Mouse (Mus musculus): ENCODE measurements around the gene Snx21. TPM values are rescaled to one million over a fixed set of nuclear protein-coding genes. Genes with fewer than 3 reads are reported as not detected.

The Snx21 gene
- polyA plus RNA-seq, 1 experiment from 2014 or later, result 13.7 TPM

DNA sequence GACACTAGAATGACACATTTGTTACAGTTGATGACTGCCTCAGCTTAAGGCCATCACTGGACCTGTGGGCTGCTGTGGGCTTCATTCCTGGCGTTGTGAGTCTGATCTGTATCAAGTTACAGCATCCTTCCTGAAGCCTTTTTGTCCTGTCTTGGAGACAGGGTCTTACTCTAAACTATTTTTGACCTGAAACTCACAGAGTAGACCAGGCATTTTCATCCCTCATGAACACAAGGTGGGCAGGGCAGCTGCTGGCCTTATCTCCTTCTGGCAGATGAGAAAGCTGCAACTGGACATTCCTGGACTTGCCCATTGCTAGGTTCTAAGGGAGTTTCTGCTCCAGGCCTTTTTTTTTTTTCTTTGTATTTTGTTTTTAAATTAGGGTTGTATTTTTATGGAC is 26.9 kb upstream of the Snx21 start:
- WGBS, result 67% methylated on average over 1 of the region's 1 CpGs
- DNase-seq (ENCODE audit: low spot score), result no peak
- Histone ChIP-seq H3K27me3 (ENCODE audit: insufficient read depth, poor library complexity, severe bottlenecking) (no peaks in the 10 kb centered on the region), H3K9me3 (no peaks in the 10 kb centered on the region), H3K4me3 (no peak overlapping the region), H3K27ac (no peak overlapping the region), H3K36me3 (peaks cover 100% of the 10 kb centered on the region), H3K4me1 (replicated peaks) (no peaks in the 10 kb centered on the region)

- DNase-seq (ENCODE audit: low spot score), result no peak
- H3K36me3 ChIP-seq, result peaks cover 93% of the 10 kb centered on the region
- 92% methylated on average over 4 of the region's 4 CpGs for WGBS
- no peaks in the 10 kb centered on the region for H3K9me3 ChIP-seq
- no peak overlapping the region for H3K4me3 ChIP-seq
- H3K4me1 ChIP-seq (replicated peaks), result no peaks in the 10 kb centered on the region
- no peaks in the 10 kb centered on the region for H3K27me3 ChIP-seq (ENCODE audit: insufficient read depth, poor library complexity, severe bottlenecking)
- no peak overlapping the region for H3K27ac ChIP-seq
Observed at GRCm38 (mm10) chr2:164760059-164760833, 25.4 kb upstream of the Snx21 start.

- Histone ChIP-seq H3K27ac (no peak overlapping the region), H3K9me3 (no peaks in the 10 kb centered on the region), H3K4me1 (replicated peaks) (no peaks in the 10 kb centered on the region), H3K4me3 (no peak overlapping the region), H3K36me3 (peaks cover 93% of the 10 kb centered on the region), H3K27me3 (ENCODE audit: insufficient read depth, poor library complexity, severe bottlenecking) (no peaks in the 10 kb centered on the region)
- WGBS, result 90% methylated on average over 2 of the region's 2 CpGs
- no peak for DNase-seq (ENCODE audit: low spot score)
Observed at GRCm38 (mm10) chr2:164761502-164761901, 24.1 kb upstream of the Snx21 start.

GRCm38 (mm10) chr2:164761971-164762370 is 23.7 kb upstream of the Snx21 start:
- H3K27ac ChIP-seq, result no peak overlapping the region
- WGBS, result 95% methylated on average over 4 of the region's 4 CpGs
- DNase-seq (ENCODE audit: low spot score), result no peak
- H3K9me3 ChIP-seq, result no peaks in the 10 kb centered on the region
- no peaks in the 10 kb centered on the region for H3K4me1 ChIP-seq (replicated peaks)
- H3K27me3 ChIP-seq (ENCODE audit: insufficient read depth, poor library complexity, severe bottlenecking), result no peaks in the 10 kb centered on the region
- no peak overlapping the region for H3K4me3 ChIP-seq
- H3K36me3 ChIP-seq, result peaks cover 93% of the 10 kb centered on the region

- Histone ChIP-seq H3K9me3 (no peaks in the 10 kb centered on the region), H3K27me3 (ENCODE audit: insufficient read depth, poor library complexity, severe bottlenecking) (no peaks in the 10 kb centered on the region), H3K36me3 (peaks cover 93% of the 10 kb centered on the region), H3K27ac (no peak overlapping the region), H3K4me1 (replicated peaks) (peaks cover 1% of the 10 kb centered on the region; the same call in 1 of the 2 replicates), H3K4me3 (no peak overlapping the region)
- 91% methylated on average over 7 of the region's 7 CpGs for WGBS
- no peak for DNase-seq (ENCODE audit: low spot score)
Observed at GRCm38 (mm10) chr2:164762593-164762992, 23.0 kb upstream of the Snx21 start.

- WGBS, result 81% methylated on average over 3 of the region's 3 CpGs
- H3K27ac ChIP-seq, result no peak overlapping the region
- H3K4me3 ChIP-seq, result no peak overlapping the region
- no peaks in the 10 kb centered on the region for H3K9me3 ChIP-seq
- H3K27me3 ChIP-seq (ENCODE audit: insufficient read depth, poor library complexity, severe bottlenecking), result no peaks in the 10 kb centered on the region
- no peak for DNase-seq (ENCODE audit: low spot score)
- peaks cover 72% of the 10 kb centered on the region for H3K36me3 ChIP-seq
- peaks cover 18% of the 10 kb centered on the region for H3K4me1 ChIP-seq (replicated peaks)
Observed at GRCm38 (mm10) chr2:164765841-164766240, 19.8 kb upstream of the Snx21 start.

GRCm38 (mm10) chr2:164767812-164768540 is 17.6 kb upstream of the Snx21 start:
- H3K4me3 ChIP-seq, result no peak overlapping the region
- no peak for DNase-seq (ENCODE audit: low spot score)
- H3K9me3 ChIP-seq, result no peaks in the 10 kb centered on the region
- peaks cover 72% of the 10 kb centered on the region for H3K36me3 ChIP-seq
- H3K27ac ChIP-seq, result no peak overlapping the region
- H3K27me3 ChIP-seq (ENCODE audit: insufficient read depth, poor library complexity, severe bottlenecking), result no peaks in the 10 kb centered on the region
- H3K4me1 ChIP-seq (replicated peaks), result peaks cover 35% of the 10 kb centered on the region
- WGBS, result 95% methylated on average over 15 of the region's 15 CpGs

GRCm38 (mm10) chr2:164769258-164770037 is 16.2 kb upstream of the Snx21 start, which contains the start of gene Ube2c:
Gene Ube2c, plus strand, starts transcription at chr2:164769898.
- WGBS, result 2% methylated on average over 53 of the region's 53 CpGs
- H3K36me3 ChIP-seq, result peaks cover 71% of the 10 kb centered on the region
- H3K4me3 ChIP-seq, result peak within 1 kb of the TSS; percentile 93
- H3K27ac ChIP-seq, result peak within 1 kb of the TSS; percentile 96
- DNase-seq (ENCODE audit: low spot score), result peak; percentile 99
- H3K9me3 ChIP-seq, result no peaks in the 10 kb centered on the region
- no peaks in the 10 kb centered on the region for H3K27me3 ChIP-seq (ENCODE audit: insufficient read depth, poor library complexity, severe bottlenecking)
- H3K4me1 ChIP-seq (replicated peaks), result peaks cover 38% of the 10 kb centered on the region

DNA sequence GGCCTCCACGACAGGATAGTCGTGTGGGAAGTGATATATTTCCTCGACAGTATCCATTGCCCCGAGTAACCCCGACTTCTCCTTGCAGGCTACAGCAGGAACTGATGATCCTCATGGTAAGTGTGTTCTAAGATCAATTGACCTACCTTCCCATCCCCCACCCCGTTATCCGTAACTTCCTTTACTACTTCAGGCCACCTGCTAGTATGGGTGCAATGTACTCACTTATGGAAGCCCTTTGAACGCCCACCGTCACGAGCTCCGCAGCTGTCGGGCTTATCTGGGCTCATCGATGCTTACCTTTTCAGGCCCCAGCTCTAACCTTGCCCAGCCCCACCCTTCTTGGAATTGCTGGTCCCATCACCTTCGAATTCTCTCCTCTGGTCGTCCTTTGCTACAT is 15.3 kb upstream of the Snx21 start:
- H3K36me3 ChIP-seq, result peaks cover 64% of the 10 kb centered on the region
- peak; percentile 12 for DNase-seq (ENCODE audit: low spot score)
- no peaks in the 10 kb centered on the region for H3K9me3 ChIP-seq
- H3K4me1 ChIP-seq (replicated peaks), result peaks cover 38% of the 10 kb centered on the region
- H3K27me3 ChIP-seq (ENCODE audit: insufficient read depth, poor library complexity, severe bottlenecking), result no peaks in the 10 kb centered on the region
- peak overlapping the region; percentile 93 for H3K4me3 ChIP-seq
- WGBS, result 8% methylated on average over 15 of the region's 15 CpGs
- H3K27ac ChIP-seq, result peak overlapping the region; percentile 96

- peak overlapping the region; percentile 96 for H3K27ac ChIP-seq
- H3K27me3 ChIP-seq (ENCODE audit: insufficient read depth, poor library complexity, severe bottlenecking), result no peaks in the 10 kb centered on the region
- WGBS, result 86% methylated on average over 8 of the region's 8 CpGs
- no peak for DNase-seq (ENCODE audit: low spot score)
- H3K4me3 ChIP-seq, result peak overlapping the region; percentile 93
- H3K4me1 ChIP-seq (replicated peaks), result peaks cover 38% of the 10 kb centered on the region
- H3K36me3 ChIP-seq, result peaks cover 56% of the 10 kb centered on the region
- no peaks in the 10 kb centered on the region for H3K9me3 ChIP-seq
Observed at GRCm38 (mm10) chr2:164771123-164771522, 14.5 kb upstream of the Snx21 start.

DNA sequence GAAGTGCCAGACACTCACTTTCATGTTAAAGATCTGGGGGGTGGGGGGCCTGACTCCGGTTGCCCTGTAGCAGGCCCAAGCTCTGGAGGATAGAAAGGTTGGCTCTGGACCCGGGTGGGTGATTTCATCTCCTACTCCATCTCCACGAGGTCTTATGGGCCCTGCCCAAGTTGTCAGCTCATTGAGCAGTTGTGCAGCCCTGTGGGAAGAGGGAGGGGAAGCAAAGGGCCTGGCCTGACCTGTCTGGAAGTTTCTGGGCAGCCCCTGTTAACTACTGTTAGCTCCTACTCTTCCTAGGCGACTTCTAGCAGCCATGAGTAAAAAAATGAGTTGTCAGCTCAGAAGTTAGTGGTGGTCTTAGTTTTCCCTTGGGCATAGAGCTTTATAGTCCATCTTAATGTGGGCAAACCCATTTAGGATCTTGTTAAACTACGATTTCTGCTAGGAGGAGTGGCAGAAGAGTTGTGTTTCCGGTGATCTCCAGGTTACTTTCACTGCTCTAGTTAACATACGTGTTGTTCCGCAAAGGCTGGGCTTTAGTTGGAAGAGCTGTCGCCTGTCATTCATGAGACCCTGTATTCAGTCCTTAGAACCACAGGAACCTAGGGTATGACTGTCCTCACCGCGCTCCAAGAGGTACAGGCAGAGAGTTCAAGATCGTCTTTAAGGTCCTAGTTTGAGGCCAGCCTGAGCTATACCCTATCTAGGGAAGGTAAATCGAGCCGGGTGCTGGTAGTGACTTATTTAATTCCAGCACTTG is 12.2 kb upstream of the Snx21 start:
- Histone ChIP-seq H3K4me3 (no peak overlapping the region), H3K9me3 (no peaks in the 10 kb centered on the region), H3K4me1 (replicated peaks) (peaks cover 30% of the 10 kb centered on the region), H3K27me3 (ENCODE audit: insufficient read depth, poor library complexity, severe bottlenecking) (peaks cover 11% of the 10 kb centered on the region), H3K27ac (no peak overlapping the region), H3K36me3 (peaks cover 33% of the 10 kb centered on the region)
- 80% methylated on average over 14 of the region's 14 CpGs for WGBS
- DNase-seq (ENCODE audit: low spot score), result no peak

GRCm38 (mm10) chr2:164773989-164774364 is 11.6 kb upstream of the Snx21 start:
- peaks cover 11% of the 10 kb centered on the region for H3K27me3 ChIP-seq (ENCODE audit: insufficient read depth, poor library complexity, severe bottlenecking)
- H3K27ac ChIP-seq, result no peak overlapping the region
- no peak for DNase-seq (ENCODE audit: low spot score)
- WGBS, result 84% methylated on average over 5 of the region's 5 CpGs
- peaks cover 30% of the 10 kb centered on the region for H3K4me1 ChIP-seq (replicated peaks)
- no peak overlapping the region for H3K4me3 ChIP-seq
- H3K36me3 ChIP-seq, result peaks cover 33% of the 10 kb centered on the region
- H3K9me3 ChIP-seq, result no peaks in the 10 kb centered on the region

Measured in hindbrain, embryonic 10.5 days (tissue).